Mouse (Mus musculus) intestine, embryonic 15.5 days (tissue): ENCODE data around the gene Gzmm. TPM values are rescaled to one million over a fixed set of nuclear protein-coding genes. Genes with fewer than 3 reads are reported as not detected.
A peak's percentile ranks its signal among the peaks of the same experiment; 100 is the strongest.

ENCODE experiments used
- ATAC-seq: fragments of 200-750 bp; cut with Nextera tagmentation; 2 replicates; pipeline ENCODE4 v1.8.0; 2017; ENCODE audit warnings: moderate TSS enrichment, moderate library complexity
- H3K27ac ChIP-seq: fragments of 300-500 bp; sonication (generic); 2 replicates; pipeline ENCODE4 v1.5.1; 2015; ENCODE audit warnings: mild to moderate bottlenecking, inconsistent platforms
- H3K27me3 ChIP-seq: fragments of 300-500 bp; sonication (generic); replicated peaks from 2 replicates; pipeline ENCODE4 v1.6.1; 2015; ENCODE audit warnings: inconsistent platforms
- H3K36me3 ChIP-seq: fragments of 300-500 bp; sonication (generic); 2 replicates; pipeline ENCODE4 v1.6.1; 2015; ENCODE audit warnings: inconsistent platforms
- H3K4me1 ChIP-seq: fragments of 300-500 bp; sonication (generic); replicated peaks from 2 replicates; pipeline ENCODE4 v1.6.1; 2015; ENCODE audit warnings: inconsistent platforms
- H3K4me2 ChIP-seq: fragments of 300-500 bp; sonication (generic); replicated peaks from 2 replicates; pipeline ENCODE4 v1.6.1; 2015; ENCODE audit warnings: mild to moderate bottlenecking, inconsistent platforms
- H3K4me3 ChIP-seq: fragments of 300-500 bp; sonication (generic); replicated peaks from 2 replicates; pipeline ENCODE4 v1.5.1; 2015; ENCODE audit warnings: inconsistent platforms
- H3K9ac ChIP-seq: fragments of 300-500 bp; sonication (generic); 2 replicates; pipeline ENCODE4 v1.6.1; 2015; ENCODE audit warnings: inconsistent platforms
- H3K9me3 ChIP-seq: fragments of 300-500 bp; sonication (generic); 2 replicates; pipeline ENCODE4 v1.6.1; 2016; ENCODE audit warnings: inconsistent platforms
- WGBS: fragments of 180-500 bp; shearing (Covaris S2); methylation state at CpG from one replicate; pipeline ENCODE4 v1.1.7; 2015; 5-methylcytosine and 5-hydroxymethylcytosine counted together
- polyA plus RNA-seq: library from polyadenylated mRNA; unstranded; fragments of >200 nt; fragmentation: Nextera tagmentation; extraction: Ambion mirVana; gene quantifications from 2 replicates; pipeline ENCODE4 v1.2.1, GENCODE M21; 2015

Gene Gzmm
- polyA plus RNA-seq, 1 experiment from 2014 or later, result 0.52 TPM

DNA sequence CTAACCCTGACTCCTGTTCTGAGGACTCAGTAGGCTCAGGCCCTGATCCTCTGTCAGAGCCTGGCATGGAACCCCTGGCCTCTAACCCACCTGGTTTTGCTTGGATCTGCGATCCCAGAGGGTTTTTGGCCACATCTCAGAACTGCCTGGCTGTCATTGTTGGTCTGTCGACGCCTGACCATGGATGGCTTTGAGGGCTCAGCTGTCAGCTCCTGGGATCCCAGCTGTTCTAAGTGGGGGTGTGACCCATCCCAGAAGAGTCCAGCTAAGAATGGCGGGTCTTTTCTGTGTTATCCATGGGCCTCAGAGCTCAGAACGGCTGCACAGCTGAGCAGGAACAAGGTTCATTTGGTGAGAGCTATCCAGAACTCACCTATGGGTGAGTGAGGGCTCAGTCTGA, 32.3 kb downstream of the Gzmm start:
- Histone ChIP-seq H3K4me2 (no peak overlapping the region), H3K4me3 (no peak overlapping the region), H3K9ac (no peak overlapping the region), H3K27me3 (peaks cover 24% of the 10 kb centered on the region), H3K4me1 (peaks cover 14% of the 10 kb centered on the region), H3K27ac (no peak overlapping the region), H3K9me3 (no peaks in the 10 kb centered on the region), H3K36me3 (no peaks in the 10 kb centered on the region)
- 66% methylated on average over 5 of the region's 5 CpGs for WGBS
- no peak for ATAC-seq

DNA sequence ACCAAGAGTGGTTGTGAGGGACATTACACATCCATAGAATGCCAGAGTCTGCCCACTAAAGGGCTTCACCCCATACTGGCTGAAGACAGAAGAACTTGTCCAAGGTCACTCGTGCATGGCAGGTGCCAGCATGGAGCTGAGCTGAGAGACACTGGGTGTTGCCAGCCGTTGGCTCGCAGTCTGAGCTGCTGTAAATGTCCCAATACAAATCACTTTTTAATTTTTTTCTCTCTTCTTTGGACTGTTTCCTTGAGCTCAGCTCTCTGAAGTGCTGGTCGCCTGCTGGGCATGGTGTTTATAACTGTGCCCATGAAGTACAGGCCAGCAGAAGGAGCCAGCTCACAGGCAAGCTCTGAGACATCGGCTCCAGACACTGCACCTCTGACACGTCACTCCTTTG, 34.2 kb downstream of the Gzmm start:
- Histone ChIP-seq H3K4me1 (no peaks in the 10 kb centered on the region), H3K9me3 (no peaks in the 10 kb centered on the region), H3K36me3 (no peaks in the 10 kb centered on the region), H3K27ac (no peak overlapping the region), H3K4me2 (no peak overlapping the region), H3K4me3 (no peak overlapping the region), H3K27me3 (peaks cover 5% of the 10 kb centered on the region; the same call in 1 of the 2 replicates), H3K9ac (no peak overlapping the region)
- WGBS, result 69% methylated on average over 6 of the region's 6 CpGs
- ATAC-seq, result no peak

DNA sequence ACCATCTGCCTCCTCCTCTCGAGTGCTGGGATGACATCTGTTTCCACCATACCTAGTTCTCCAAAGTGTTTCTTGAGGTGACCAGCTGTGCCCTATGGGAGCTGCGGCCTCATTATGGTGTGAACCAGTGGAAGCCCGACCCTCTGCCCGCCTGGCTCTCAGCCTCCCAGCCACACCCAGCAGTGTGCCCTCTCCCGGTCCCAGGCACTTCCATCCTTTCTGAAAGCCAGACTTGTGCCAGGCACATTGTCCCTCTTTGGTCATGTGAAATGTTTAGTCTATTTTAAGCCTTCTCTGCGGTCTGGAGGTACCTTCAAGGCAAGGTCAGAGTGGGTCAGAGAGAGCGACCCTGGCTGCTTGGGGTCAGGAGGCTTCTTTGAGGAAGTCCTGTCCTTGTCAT, 34.9 kb downstream of the Gzmm start:
- WGBS, result 78% methylated on average over 7 of the region's 7 CpGs
- no peaks in the 10 kb centered on the region for H3K4me1 ChIP-seq
- no peak overlapping the region for H3K27ac ChIP-seq
- H3K9ac ChIP-seq, result no peak overlapping the region
- no peaks in the 10 kb centered on the region for H3K36me3 ChIP-seq
- no peak overlapping the region for H3K4me2 ChIP-seq
- H3K4me3 ChIP-seq, result no peak overlapping the region
- no peak for ATAC-seq
- H3K27me3 ChIP-seq, result no peaks in the 10 kb centered on the region
- no peaks in the 10 kb centered on the region for H3K9me3 ChIP-seq

DNA sequence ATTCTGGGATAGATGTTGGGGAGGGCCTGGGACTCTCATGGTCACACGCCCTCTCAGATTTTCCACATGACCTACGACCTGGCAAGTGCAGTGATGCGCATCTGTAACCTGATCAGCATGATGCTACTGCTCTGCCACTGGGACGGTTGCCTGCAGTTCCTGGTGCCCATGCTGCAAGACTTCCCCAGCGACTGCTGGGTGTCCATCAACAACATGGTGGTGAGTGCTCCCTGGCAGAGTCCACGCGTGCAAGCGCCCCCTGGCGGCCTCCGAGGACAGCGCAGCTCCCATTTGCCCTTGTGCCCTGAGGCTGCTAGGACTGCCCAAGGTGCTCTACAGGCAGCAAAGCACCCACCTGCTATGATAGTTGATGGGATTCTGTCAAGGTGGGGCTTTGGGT, 37.3 kb downstream of the Gzmm start:
- no peak overlapping the region for H3K4me2 ChIP-seq
- H3K27ac ChIP-seq, result no peak overlapping the region
- no peak overlapping the region for H3K9ac ChIP-seq
- ATAC-seq, result peak; percentile 52; the same call in 1 of the 2 replicates
- H3K4me3 ChIP-seq, result no peak overlapping the region
- 43% methylated on average over 11 of the region's 11 CpGs for WGBS
- no peaks in the 10 kb centered on the region for H3K9me3 ChIP-seq
- H3K36me3 ChIP-seq, result no peaks in the 10 kb centered on the region
- no peaks in the 10 kb centered on the region for H3K4me1 ChIP-seq
- no peaks in the 10 kb centered on the region for H3K27me3 ChIP-seq

DNA sequence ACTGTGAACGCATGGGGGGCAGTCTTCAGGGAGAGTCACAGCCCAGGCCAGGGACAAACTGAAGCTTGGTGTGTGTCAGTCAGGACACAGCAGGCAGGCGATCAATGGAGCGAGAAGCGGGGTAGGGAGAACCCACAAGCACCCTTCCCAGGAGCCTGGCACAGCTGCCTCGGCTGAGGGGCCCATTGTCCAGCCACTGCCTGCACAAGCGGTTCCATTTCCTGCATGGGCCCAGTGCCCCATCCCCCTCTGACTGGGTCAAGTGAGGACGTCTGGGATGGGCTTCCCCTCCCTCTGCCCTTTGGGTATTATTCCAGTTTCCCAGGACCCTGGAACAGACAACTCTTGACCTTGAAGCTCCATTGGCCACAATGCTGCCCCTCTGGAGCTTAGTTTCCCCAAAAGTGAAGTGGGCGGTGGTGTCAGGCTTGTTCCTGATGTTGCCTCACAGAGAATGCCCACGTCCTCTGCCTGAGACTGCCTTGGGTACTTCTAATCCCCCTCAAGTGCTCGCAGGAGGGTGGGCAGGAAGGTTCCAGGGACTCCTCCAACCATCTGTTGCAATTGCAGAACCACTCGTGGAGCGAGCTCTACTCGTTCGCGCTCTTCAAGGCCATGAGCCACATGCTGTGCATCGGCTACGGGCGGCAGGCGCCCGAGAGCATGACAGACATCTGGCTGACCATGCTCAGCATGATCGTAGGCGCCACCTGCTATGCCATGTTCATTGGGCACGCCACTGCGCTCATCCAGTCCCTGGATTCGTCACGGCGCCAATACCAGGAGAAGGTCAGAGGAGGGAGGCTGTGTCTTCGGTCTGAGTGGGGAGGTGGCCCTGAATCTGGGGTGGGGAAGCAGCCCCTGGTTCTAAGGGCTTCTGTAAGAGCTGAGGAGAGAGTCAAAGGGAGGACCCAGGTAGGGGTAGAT, 39.8 kb downstream of the Gzmm start:
- Histone ChIP-seq H3K4me1 (no peaks in the 10 kb centered on the region), H3K27ac (no peak overlapping the region), H3K36me3 (peaks cover 3% of the 10 kb centered on the region; the same call in 1 of the 2 replicates), H3K27me3 (no peaks in the 10 kb centered on the region), H3K4me3 (no peak overlapping the region), H3K4me2 (no peak overlapping the region), H3K9ac (no peak overlapping the region), H3K9me3 (no peaks in the 10 kb centered on the region)
- 73% methylated on average over 28 of the region's 28 CpGs for WGBS
- ATAC-seq, result no peak

DNA sequence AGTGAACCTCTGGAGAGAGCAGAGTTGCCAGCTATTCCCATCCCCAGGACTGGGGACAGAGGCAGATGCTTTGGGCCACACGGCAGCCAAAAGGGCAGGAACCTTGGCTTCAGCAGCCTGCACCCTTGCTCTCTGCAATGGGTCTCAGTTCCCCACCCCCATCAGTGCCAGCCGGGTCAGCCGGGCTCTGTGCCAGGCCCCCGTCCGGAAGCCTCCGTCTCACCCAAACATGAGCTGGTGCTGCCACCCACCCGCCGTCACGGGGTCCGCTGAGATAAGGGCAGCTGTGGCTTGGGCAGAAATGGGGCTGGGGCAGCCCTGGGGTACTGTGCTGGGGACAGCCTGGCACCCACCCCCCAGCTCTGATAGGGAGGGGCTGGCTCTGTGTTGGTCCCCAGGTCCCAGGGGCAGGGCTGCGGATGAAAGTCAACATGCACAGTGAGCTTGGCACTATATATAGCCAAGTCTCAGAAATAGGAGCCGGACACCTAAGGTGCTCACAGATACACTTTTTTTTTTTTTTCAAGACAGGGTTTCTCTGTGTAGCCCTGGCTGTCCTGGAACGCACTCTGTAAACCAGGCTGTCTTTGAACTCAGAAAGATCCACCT, 40.6 kb downstream of the Gzmm start:
- H3K4me1 ChIP-seq, result no peaks in the 10 kb centered on the region
- no peak for ATAC-seq
- no peak overlapping the region for H3K4me3 ChIP-seq
- peaks cover 9% of the 10 kb centered on the region; the same call in 1 of the 2 replicates for H3K36me3 ChIP-seq
- no peaks in the 10 kb centered on the region for H3K27me3 ChIP-seq
- no peak overlapping the region for H3K9ac ChIP-seq
- H3K9me3 ChIP-seq, result no peaks in the 10 kb centered on the region
- no peak overlapping the region for H3K4me2 ChIP-seq
- 70% methylated on average over 13 of the region's 13 CpGs for WGBS
- H3K27ac ChIP-seq, result no peak overlapping the region

DNA sequence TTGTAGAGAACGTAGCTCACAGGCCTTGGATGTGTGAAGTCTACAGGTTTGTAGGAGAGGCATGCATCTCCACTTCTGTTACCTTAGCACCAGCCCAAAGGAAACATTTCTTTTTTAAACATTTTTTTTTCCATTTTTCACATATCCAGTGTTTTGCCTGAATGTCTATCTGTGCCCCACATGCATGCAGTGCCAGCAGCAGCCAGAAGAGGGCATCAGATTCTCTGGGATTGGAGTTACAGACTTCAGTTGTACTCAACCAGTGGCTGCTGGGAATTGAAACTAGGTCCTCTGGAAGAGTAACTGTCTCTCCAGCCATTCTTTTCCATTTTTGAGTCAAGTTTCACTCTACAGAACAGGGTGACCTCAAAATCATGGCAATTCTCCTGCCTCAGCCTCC, 43.7 kb downstream of the Gzmm start:
- Histone ChIP-seq H3K27me3 (no peaks in the 10 kb centered on the region; the same call in 1 of the 2 replicates), H3K9me3 (no peaks in the 10 kb centered on the region; the same call in 1 of the 2 replicates), H3K36me3 (peaks cover 39% of the 10 kb centered on the region), H3K27ac (no peak overlapping the region), H3K4me3 (no peak overlapping the region), H3K9ac (no peak overlapping the region), H3K4me2 (no peak overlapping the region), H3K4me1 (no peaks in the 10 kb centered on the region)
- no peak for ATAC-seq
- 90% methylated on average over 1 of the region's 1 CpGs for WGBS

DNA sequence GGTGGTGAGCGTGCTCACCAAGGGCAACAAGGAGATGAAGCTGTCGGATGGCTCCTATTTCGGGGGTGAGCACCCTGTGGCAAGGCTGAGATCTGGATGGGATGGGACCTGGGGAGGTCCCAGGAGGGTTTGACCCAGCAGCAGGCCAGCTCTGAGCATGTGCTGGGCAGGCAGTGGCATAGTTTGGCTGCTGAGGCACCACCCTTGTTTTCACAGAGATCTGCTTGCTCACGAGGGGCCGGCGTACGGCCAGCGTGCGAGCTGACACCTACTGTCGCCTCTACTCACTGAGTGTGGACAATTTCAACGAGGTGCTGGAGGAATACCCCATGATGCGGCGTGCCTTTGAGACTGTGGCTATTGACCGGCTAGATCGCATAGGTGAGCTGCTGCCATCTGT, 45.0 kb downstream of the Gzmm start:
- H3K27ac ChIP-seq, result no peak overlapping the region
- no peaks in the 10 kb centered on the region; the same call in 1 of the 2 replicates for H3K27me3 ChIP-seq
- H3K9me3 ChIP-seq, result peaks cover 4% of the 10 kb centered on the region
- peaks cover 53% of the 10 kb centered on the region for H3K36me3 ChIP-seq
- 95% methylated on average over 15 of the region's 15 CpGs for WGBS
- no peak for ATAC-seq
- no peak overlapping the region for H3K9ac ChIP-seq
- no peaks in the 10 kb centered on the region for H3K4me1 ChIP-seq
- H3K4me3 ChIP-seq, result no peak overlapping the region
- no peak overlapping the region for H3K4me2 ChIP-seq

DNA sequence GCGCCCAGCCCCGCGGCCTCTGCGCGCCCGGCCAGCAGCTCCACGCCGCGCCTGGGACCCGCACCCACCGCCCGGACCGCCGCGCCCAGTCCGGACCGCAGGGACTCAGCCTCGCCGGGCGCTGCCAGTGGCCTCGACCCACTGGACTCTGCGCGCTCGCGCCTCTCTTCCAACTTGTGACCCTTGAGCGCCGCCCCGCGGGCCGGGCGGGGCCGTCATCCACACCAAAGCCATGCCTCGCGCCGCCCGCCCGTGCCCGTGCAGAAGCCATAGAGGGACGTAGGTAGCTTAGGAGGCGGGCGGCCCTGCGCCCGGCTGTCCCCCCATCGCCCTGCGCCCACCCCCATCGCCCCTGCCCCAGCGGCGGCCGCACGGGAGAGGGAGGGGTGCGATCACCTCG, 46.5 kb downstream of the Gzmm start:
- Histone ChIP-seq H3K27me3 (no peaks in the 10 kb centered on the region; the same call in 1 of the 2 replicates), H3K4me3 (no peak overlapping the region), H3K4me1 (no peaks in the 10 kb centered on the region), H3K4me2 (peak overlapping the region; percentile 31), H3K9ac (no peak overlapping the region), H3K27ac (no peak overlapping the region), H3K9me3 (peaks cover 15% of the 10 kb centered on the region), H3K36me3 (peaks cover 68% of the 10 kb centered on the region)
- ATAC-seq, result peak; percentile 15; the same call in 1 of the 2 replicates
- WGBS, result 32% methylated on average over 41 of the region's 52 CpGs

DNA sequence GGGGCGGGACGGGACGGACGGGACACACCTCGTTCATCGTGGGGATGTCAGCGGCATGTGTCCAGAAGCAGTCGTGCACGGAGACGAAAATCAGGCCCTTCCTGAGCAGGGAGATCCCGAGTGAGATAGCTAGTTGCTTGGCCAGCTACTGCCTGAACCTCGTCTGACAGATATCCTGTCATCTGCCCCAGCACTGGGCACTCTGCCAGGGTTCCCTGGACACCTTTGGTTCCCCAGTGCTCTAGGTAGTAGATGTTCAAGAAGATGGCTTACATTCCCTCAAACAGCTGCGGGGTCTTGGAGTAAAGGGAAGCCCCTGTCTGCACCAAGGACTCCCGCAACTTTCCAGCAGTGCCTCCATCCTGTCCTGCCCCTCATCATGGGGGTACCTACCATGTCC, 47.9 kb downstream of the Gzmm start:
- peaks cover 22% of the 10 kb centered on the region for H3K9me3 ChIP-seq
- H3K4me1 ChIP-seq, result no peaks in the 10 kb centered on the region
- no peak overlapping the region for H3K4me3 ChIP-seq
- H3K27me3 ChIP-seq, result no peaks in the 10 kb centered on the region; the same call in 1 of the 2 replicates
- WGBS, result 88% methylated on average over 14 of the region's 14 CpGs
- ATAC-seq, result no peak
- H3K9ac ChIP-seq, result no peak overlapping the region
- no peak overlapping the region for H3K27ac ChIP-seq
- peaks cover 81% of the 10 kb centered on the region for H3K36me3 ChIP-seq
- H3K4me2 ChIP-seq, result no peak overlapping the region

DNA sequence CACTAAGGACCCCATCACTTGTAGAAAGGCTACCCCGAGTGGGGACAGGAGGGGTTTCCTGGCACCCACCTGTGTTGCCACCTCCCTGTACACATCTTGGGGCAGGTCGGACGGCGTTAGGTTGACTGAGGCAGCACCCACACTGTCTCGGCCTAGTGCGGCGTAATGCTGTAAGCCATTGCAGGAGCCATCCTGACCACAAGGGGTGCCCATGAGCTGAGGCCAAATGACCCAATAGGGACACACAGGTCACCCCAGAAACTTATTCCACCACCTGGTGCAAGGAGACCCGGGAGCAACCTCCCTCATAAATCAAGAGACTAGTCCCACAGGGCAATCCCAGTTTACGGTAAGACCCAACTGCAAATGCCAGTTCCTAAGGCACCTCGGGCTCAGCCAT, 49.4 kb downstream of the Gzmm start:
- Histone ChIP-seq H3K4me1 (no peaks in the 10 kb centered on the region), H3K9ac (no peak overlapping the region), H3K27ac (no peak overlapping the region), H3K27me3 (no peaks in the 10 kb centered on the region; the same call in 1 of the 2 replicates), H3K36me3 (peaks cover 93% of the 10 kb centered on the region), H3K4me2 (no peak overlapping the region), H3K9me3 (peaks cover 22% of the 10 kb centered on the region), H3K4me3 (no peak overlapping the region)
- ATAC-seq, result no peak
- WGBS, result 93% methylated on average over 10 of the region's 10 CpGs

DNA sequence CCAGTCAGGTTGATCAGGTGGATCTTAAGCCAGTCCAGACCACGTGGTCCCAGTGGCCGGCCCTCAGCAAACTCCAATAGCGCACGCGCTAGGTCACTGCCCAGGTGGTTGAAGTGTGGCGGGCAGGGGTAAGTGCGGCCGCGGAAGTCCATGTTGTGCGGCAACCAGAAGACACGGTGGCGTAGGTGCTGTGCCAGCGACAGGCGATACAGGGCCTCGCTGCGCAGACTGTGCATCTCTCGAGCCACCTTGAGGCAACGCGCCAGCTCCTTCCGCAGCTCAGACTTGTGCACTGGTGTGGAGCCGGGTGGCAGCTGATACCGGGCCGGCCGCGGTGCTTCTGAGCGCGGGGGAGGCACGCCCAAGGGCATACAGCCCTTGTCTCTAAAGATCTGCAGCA, 50.4 kb downstream of the Gzmm start:
- no peak for ATAC-seq
- H3K36me3 ChIP-seq, result peaks cover 93% of the 10 kb centered on the region
- no peak overlapping the region for H3K9ac ChIP-seq
- no peaks in the 10 kb centered on the region for H3K4me1 ChIP-seq
- H3K4me2 ChIP-seq, result no peak overlapping the region
- H3K27ac ChIP-seq, result no peak overlapping the region
- WGBS, result 98% methylated on average over 28 of the region's 28 CpGs
- no peaks in the 10 kb centered on the region; the same call in 1 of the 2 replicates for H3K27me3 ChIP-seq
- no peak overlapping the region for H3K4me3 ChIP-seq
- peaks cover 22% of the 10 kb centered on the region for H3K9me3 ChIP-seq
